In genomic region chr15:12118093-12118431, GRCm38 (mm10) we compare ENCODE assay signal across 8 mouse cellular contexts. TPM values are rescaled to one million over a fixed set of nuclear protein-coding genes. Genes with fewer than 3 reads are reported as not detected.
A peak's percentile ranks its signal among the peaks of the same experiment; 100 is the strongest.
DNase-seq lines count a peak whose midpoint lies in the region; ATAC-seq lines count a peak whose summit lies in the region.

No protein-coding gene starts in this region.

- peak overlapping the region; percentile 85 for H3K4me2 ChIP-seq in hindbrain, embryonic 15.5 days

- peak overlapping the region; percentile 94 for H3K9ac ChIP-seq in hindbrain, embryonic 15.5 days

- peak; percentile 83 to 85 for DNase-seq in cerebellum, postnatal 10 days
- no peak for DNase-seq in cerebellum, adult 11-12 months
- peak; percentile 51 for DNase-seq in right cerebral cortex, postnatal 14 days
- DNase-seq in right cerebral cortex, adult 18-20 months, result no peak
- peak; percentile 78 for DNase-seq in testis, postnatal 10 days (ENCODE audit: low spot score)
- DNase-seq in cerebellum, adult 9-10 months, result no peak

- no peaks in the 10 kb centered on the region for H3K36me3 ChIP-seq in hindbrain, embryonic 15.5 days
- H3K36me3 ChIP-seq in macrophage (ENCODE audit: inconsistent target), result no peaks in the 10 kb centered on the region

- peak overlapping the region; percentile 89 for H3K27ac ChIP-seq in hindbrain, embryonic 15.5 days (replicated peaks)
- no peak overlapping the region for H3K27ac ChIP-seq in macrophage

- peak overlapping the region; percentile 98 for H3K4me3 ChIP-seq in hindbrain, embryonic 15.5 days
- H3K4me3 ChIP-seq in macrophage (ENCODE audit: inconsistent target), result peak overlapping the region; percentile 45

- WGBS in hindbrain, embryonic 15.5 days, result 1% methylated on average over 31 of the region's 43 CpGs
- WGBS in macrophage (ENCODE audit: missing documents), result 4% methylated on average over 36 of the region's 43 CpGs

- H3K27me3 ChIP-seq in hindbrain, embryonic 15.5 days, result no peaks in the 10 kb centered on the region

- peak; percentile 63; the same call in 1 of the 2 replicates for ATAC-seq in hindbrain, embryonic 15.5 days (ENCODE audit: low FRiP score, low read depth)

- H3K4me1 ChIP-seq in hindbrain, embryonic 15.5 days (replicated peaks), result peaks cover 26% of the 10 kb centered on the region

- peaks cover 45% of the 10 kb centered on the region for H3K79me2 ChIP-seq in macrophage (ENCODE audit: inconsistent target)

- H3K9me3 ChIP-seq in hindbrain, embryonic 15.5 days, result no peaks in the 10 kb centered on the region

RNA-seq across cellular contexts. Expression of gene Zfr, which starts 0.4 kb away (rescaled TPM):
- polyA plus RNA-seq in hindbrain, embryonic 15.5 days (2015; fragmentation: Nextera tagmentation; extraction: Ambion mirVana), result 153 and 165 TPM in 2 replicates
- 100 to 1,000 TPM in 25 of 26 experiments, 10 to 100 TPM in 1; 99.1 to 291 (median 200) TPM for total RNA-seq in macrophage (2018; cell fraction: chromatin; rRNA removed)
- total RNA-seq in macrophage (2018; cell fraction: cytosol; rRNA removed), result 10 to 100 TPM; 52.1 to 79.0 (median 64.4) TPM
- total RNA-seq in macrophage (2018; cell fraction: nucleus; rRNA removed), result 100 to 1,000 TPM in 19 of 26 experiments, 10 to 100 TPM in 7; 71.9 to 255 (median 135) TPM
- 54.2 to 99.0 TPM (median 55.8 TPM) in 3 replicates for polyA plus RNA-seq in macrophage (2018)

Comparison
In these comparisons a context has a peak if more than half of its experiments do, and no peak if none do; other contexts are left out.
1. DNase-seq: peak in cerebellum, postnatal 10 days (2 of 2), right cerebral cortex, postnatal 14 days (single experiment) and testis, postnatal 10 days (single experiment); none in cerebellum, adult 11-12 months (single experiment), right cerebral cortex, adult 18-20 months (single experiment) and cerebellum, adult 9-10 months (single experiment).